Mouse (Mus musculus): ENCODE measurements around the gene Rgl2.

- TF ChIP-seq CTCF (conservative IDR thresholded peaks at IDR 0.05; ENCODE audit: low read length) (no peak), POU5F1 (IDR thresholded peaks at IDR 0.05; ENCODE audit: borderline replicate concordance, low read length) (no peak)
Observed at GRCm38 (mm10) chr17:33891357-33891756, 38.0 kb upstream of the Rgl2 start.
